Mouse (Mus musculus): Measurements from ENCODE around the gene Txndc2. TPM values are rescaled to one million over a fixed set of nuclear protein-coding genes. Genes with fewer than 3 reads are reported as not detected.

Gene Txndc2
- polyA plus RNA-seq, 1 experiment from 2014 or later, result not detected

DNA sequence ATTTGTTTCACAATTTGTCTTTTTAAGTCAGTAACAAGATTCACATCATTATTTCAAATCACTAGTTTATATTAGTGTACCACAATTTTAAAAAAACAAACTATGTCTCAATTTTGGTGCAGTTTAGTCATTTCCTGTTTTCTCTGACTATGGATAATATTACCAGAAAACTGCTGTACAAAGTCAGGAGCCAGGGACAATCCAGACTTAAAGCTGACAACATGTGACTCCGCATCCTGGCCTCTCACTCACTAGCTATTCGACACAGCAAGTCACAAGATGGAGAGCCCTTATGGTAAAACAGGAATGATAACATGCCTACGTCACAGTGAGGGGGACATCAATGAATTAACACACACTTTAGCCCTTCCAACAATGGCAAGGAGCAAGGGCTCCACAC is 20.7 kb upstream of the Txndc2 start:
- Histone ChIP-seq H3K27ac (ENCODE audit: low read depth, low read length) (no peak overlapping the region), H3K4me2 (replicated peaks; ENCODE audit: low read depth, low read length) (no peak overlapping the region), H3K9me3 (ENCODE audit: control insufficient read depth, low read length) (no peaks in the 10 kb centered on the region), H3K4me3 (ENCODE audit: low read depth, low read length) (no peak overlapping the region), H3K4me1 (replicated peaks; ENCODE audit: control insufficient read depth, insufficient read depth, low read length) (no peaks in the 10 kb centered on the region), H3K36me3 (ENCODE audit: control insufficient read depth, insufficient read depth, low read length) (no peaks in the 10 kb centered on the region), H3K27me3 (ENCODE audit: control insufficient read depth, insufficient read depth, low read length) (no peaks in the 10 kb centered on the region), H3K9ac (ENCODE audit: low read depth, low read length) (no peak overlapping the region)
- 89% methylated on average over 3 of the region's 3 CpGs for WGBS
- ATAC-seq (ENCODE audit: low FRiP score), result no peak
- no peak for DNase-seq (ENCODE audit: low spot score)

DNA sequence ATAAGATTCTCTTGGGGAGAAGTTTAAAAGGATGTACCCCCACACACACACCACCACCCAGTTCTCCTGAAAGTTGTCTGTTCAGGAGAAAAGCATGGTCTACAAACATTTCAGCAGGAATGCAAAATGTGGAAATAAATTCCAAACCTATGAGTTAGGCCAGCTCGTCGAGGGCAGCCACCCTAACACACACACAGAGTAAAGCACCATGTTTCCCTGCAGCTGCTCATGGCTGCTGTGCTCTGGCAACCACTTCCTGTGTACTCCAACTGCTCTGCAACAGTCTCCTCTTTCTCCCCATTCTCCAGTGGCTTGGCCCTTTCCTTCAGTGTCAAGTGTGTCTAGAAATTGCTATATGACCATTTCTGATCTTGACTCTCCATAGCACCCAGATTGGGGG is 16.4 kb upstream of the Txndc2 start:
- DNase-seq (ENCODE audit: low spot score) (no peak), ATAC-seq (ENCODE audit: low FRiP score) (no peak)
- no peaks in the 10 kb centered on the region for H3K27me3 ChIP-seq (ENCODE audit: control insufficient read depth, insufficient read depth, low read length)
- no peaks in the 10 kb centered on the region for H3K9me3 ChIP-seq (ENCODE audit: control insufficient read depth, low read length)
- H3K27ac ChIP-seq (ENCODE audit: low read depth, low read length), result no peak overlapping the region
- H3K4me2 ChIP-seq (replicated peaks; ENCODE audit: low read depth, low read length), result no peak overlapping the region
- no peak overlapping the region for H3K4me3 ChIP-seq (ENCODE audit: low read depth, low read length)
- H3K9ac ChIP-seq (ENCODE audit: low read depth, low read length), result no peak overlapping the region
- H3K36me3 ChIP-seq (ENCODE audit: control insufficient read depth, insufficient read depth, low read length), result no peaks in the 10 kb centered on the region
- no peaks in the 10 kb centered on the region for H3K4me1 ChIP-seq (replicated peaks; ENCODE audit: control insufficient read depth, insufficient read depth, low read length)
- 86% methylated on average over 2 of the region's 2 CpGs for WGBS

DNA sequence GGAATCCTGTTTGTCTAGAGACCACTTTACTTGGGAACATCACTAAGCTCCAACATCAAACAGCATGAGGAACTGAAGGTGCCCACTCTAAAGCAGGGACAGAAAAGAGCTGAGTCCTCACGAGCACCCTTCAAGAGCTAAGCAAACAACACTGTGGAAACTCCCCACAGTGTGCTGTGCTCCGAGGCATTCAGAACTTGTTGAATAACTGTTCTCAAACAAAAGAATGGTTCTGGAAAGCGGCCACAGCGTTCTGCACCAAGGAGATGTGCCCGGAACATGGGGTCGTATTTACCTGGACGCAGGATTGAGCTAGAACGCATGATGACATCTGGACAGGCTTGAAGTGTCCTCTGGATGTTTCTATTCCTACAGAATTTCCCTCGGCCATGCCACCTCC is 16.0 kb upstream of the Txndc2 start:
- H3K9me3 ChIP-seq (ENCODE audit: control insufficient read depth, low read length), result no peaks in the 10 kb centered on the region
- ATAC-seq (ENCODE audit: low FRiP score) (no peak), DNase-seq (ENCODE audit: low spot score) (no peak)
- no peak overlapping the region for H3K4me3 ChIP-seq (ENCODE audit: low read depth, low read length)
- no peaks in the 10 kb centered on the region for H3K27me3 ChIP-seq (ENCODE audit: control insufficient read depth, insufficient read depth, low read length)
- H3K4me2 ChIP-seq (replicated peaks; ENCODE audit: low read depth, low read length), result no peak overlapping the region
- no peak overlapping the region for H3K27ac ChIP-seq (ENCODE audit: low read depth, low read length)
- no peaks in the 10 kb centered on the region for H3K4me1 ChIP-seq (replicated peaks; ENCODE audit: control insufficient read depth, insufficient read depth, low read length)
- WGBS, result 88% methylated on average over 9 of the region's 9 CpGs
- H3K36me3 ChIP-seq (ENCODE audit: control insufficient read depth, insufficient read depth, low read length), result no peaks in the 10 kb centered on the region
- H3K9ac ChIP-seq (ENCODE audit: low read depth, low read length), result no peak overlapping the region

DNA sequence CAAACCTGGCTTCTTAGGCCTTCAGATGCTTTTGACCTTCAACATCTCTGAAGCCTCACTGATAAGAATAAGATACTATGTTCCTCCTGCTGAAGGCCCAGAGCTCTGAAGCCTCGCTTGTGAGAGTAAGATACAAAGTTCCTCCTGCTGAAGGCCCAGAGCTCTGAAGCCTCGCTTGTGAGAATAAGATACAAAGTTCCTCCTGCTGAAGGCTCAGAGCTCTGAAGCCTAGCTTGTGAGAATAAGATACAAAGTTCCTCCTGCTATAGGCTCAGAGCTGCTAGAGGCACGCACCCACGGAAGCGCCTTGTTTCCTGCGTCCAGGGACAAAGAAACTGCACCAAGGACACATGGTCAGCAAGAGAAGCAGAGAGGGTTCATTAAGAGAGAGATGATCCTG is 14.8 kb upstream of the Txndc2 start:
- Histone ChIP-seq H3K27ac (ENCODE audit: low read depth, low read length) (no peak overlapping the region), H3K4me1 (replicated peaks; ENCODE audit: control insufficient read depth, insufficient read depth, low read length) (no peaks in the 10 kb centered on the region), H3K4me2 (replicated peaks; ENCODE audit: low read depth, low read length) (no peak overlapping the region), H3K27me3 (ENCODE audit: control insufficient read depth, insufficient read depth, low read length) (no peaks in the 10 kb centered on the region), H3K4me3 (ENCODE audit: low read depth, low read length) (no peak overlapping the region), H3K36me3 (ENCODE audit: control insufficient read depth, insufficient read depth, low read length) (no peaks in the 10 kb centered on the region), H3K9me3 (ENCODE audit: control insufficient read depth, low read length) (no peaks in the 10 kb centered on the region), H3K9ac (ENCODE audit: low read depth, low read length) (no peak overlapping the region)
- DNase-seq (ENCODE audit: low spot score) (no peak), ATAC-seq (ENCODE audit: low FRiP score) (no peak)
- 94% methylated on average over 6 of the region's 6 CpGs for WGBS

DNA sequence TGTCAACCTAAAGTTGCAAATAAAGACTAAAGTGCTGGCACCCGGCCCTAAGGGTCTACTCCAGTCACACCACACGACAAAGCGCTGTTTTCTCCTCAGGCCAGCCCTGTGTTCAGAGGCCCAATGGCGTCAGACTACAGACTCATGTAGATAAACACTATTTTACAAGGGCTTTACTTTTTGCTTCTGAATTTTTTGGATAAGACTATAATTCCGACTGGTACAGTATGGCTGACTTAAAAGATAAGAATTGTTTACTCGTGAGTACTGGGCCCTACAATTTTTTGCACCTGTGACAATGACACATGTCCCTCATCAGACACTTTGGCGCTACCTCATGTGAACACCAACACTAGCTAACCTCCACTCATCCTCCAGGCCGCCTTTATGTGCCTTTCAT is 14.1 kb upstream of the Txndc2 start:
- 90% methylated on average over 8 of the region's 8 CpGs for WGBS
- DNase-seq (ENCODE audit: low spot score) (no peak), ATAC-seq (ENCODE audit: low FRiP score) (no peak)
- Histone ChIP-seq H3K4me1 (replicated peaks; ENCODE audit: control insufficient read depth, insufficient read depth, low read length) (no peaks in the 10 kb centered on the region), H3K4me3 (ENCODE audit: low read depth, low read length) (no peak overlapping the region), H3K27ac (ENCODE audit: low read depth, low read length) (no peak overlapping the region), H3K4me2 (replicated peaks; ENCODE audit: low read depth, low read length) (no peak overlapping the region), H3K36me3 (ENCODE audit: control insufficient read depth, insufficient read depth, low read length) (no peaks in the 10 kb centered on the region), H3K9me3 (ENCODE audit: control insufficient read depth, low read length) (no peaks in the 10 kb centered on the region), H3K9ac (ENCODE audit: low read depth, low read length) (no peak overlapping the region), H3K27me3 (ENCODE audit: control insufficient read depth, insufficient read depth, low read length) (no peaks in the 10 kb centered on the region)

DNA sequence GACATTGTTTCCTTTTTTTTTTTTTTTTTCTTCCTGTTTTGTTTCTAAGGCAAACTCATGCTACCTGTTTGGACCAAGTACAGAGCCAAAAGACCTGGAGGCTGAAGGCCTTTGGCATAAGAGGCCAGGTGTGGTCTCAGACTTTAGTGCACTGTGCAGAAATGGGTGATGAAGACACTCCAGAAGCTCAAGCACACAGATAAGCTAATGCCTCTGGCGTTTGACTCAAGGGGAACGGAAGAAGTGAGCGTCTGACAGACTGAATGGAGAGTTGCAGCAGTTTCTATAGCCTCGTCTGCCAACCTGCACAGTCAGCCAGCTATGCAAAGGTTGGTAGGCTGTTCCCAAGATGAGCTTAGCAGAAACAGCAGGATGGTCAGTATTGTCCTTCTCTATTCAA is 13.6 kb upstream of the Txndc2 start:
- ATAC-seq (ENCODE audit: low FRiP score) (no peak), DNase-seq (ENCODE audit: low spot score) (no peak)
- H3K36me3 ChIP-seq (ENCODE audit: control insufficient read depth, insufficient read depth, low read length), result no peaks in the 10 kb centered on the region
- no peak overlapping the region for H3K9ac ChIP-seq (ENCODE audit: low read depth, low read length)
- H3K27me3 ChIP-seq (ENCODE audit: control insufficient read depth, insufficient read depth, low read length), result no peaks in the 10 kb centered on the region
- no peaks in the 10 kb centered on the region for H3K9me3 ChIP-seq (ENCODE audit: control insufficient read depth, low read length)
- no peak overlapping the region for H3K4me3 ChIP-seq (ENCODE audit: low read depth, low read length)
- H3K4me2 ChIP-seq (replicated peaks; ENCODE audit: low read depth, low read length), result no peak overlapping the region
- WGBS, result 82% methylated on average over 4 of the region's 4 CpGs
- no peak overlapping the region for H3K27ac ChIP-seq (ENCODE audit: low read depth, low read length)
- H3K4me1 ChIP-seq (replicated peaks; ENCODE audit: control insufficient read depth, insufficient read depth, low read length), result no peaks in the 10 kb centered on the region

DNA sequence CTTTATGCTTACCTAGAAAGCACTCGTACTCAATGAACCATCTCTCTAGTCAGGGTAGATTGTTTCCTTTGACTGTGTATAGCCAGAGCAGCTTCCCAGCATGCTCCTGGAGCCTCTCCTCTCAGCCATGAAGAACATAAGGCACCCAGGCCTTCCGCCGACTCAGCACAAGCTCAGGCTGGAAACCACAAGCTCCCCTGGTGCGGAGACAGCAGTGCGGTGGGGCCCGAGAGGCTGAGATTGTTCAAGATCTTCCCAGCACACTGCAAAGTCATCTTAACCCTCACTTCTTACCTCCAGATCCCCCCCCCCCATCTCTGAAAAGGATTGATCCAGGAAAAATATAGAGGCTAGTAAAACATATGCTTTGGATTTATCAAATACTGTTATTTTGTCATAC is 8.6 kb upstream of the Txndc2 start:
- H3K4me1 ChIP-seq (replicated peaks; ENCODE audit: control insufficient read depth, insufficient read depth, low read length), result no peaks in the 10 kb centered on the region
- no peak overlapping the region for H3K4me2 ChIP-seq (replicated peaks; ENCODE audit: low read depth, low read length)
- H3K4me3 ChIP-seq (ENCODE audit: low read depth, low read length), result no peak overlapping the region
- DNase-seq (ENCODE audit: low spot score) (no peak), ATAC-seq (ENCODE audit: low FRiP score) (no peak)
- no peak overlapping the region for H3K27ac ChIP-seq (ENCODE audit: low read depth, low read length)
- WGBS, result 87% methylated on average over 6 of the region's 6 CpGs
- no peaks in the 10 kb centered on the region for H3K36me3 ChIP-seq (ENCODE audit: control insufficient read depth, insufficient read depth, low read length)
- no peaks in the 10 kb centered on the region for H3K9me3 ChIP-seq (ENCODE audit: control insufficient read depth, low read length)
- H3K27me3 ChIP-seq (ENCODE audit: control insufficient read depth, insufficient read depth, low read length), result no peaks in the 10 kb centered on the region
- H3K9ac ChIP-seq (ENCODE audit: low read depth, low read length), result no peak overlapping the region

DNA sequence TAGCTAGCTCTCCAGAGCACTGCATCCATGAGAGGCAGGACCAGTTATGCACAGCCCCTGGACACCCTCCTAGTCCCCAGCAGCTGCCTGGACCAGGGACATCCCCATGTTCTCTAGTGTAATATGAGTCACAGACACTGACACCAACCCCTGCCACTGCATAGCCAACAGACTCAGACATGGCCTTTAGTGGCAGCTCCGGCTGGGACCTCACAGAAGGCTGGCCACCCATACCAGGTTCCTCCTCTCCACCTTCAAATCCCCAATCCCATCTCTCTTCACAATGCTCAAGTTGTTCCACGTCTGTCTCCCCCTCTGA is 7.2 kb upstream of the Txndc2 start:
- 94% methylated on average over 2 of the region's 2 CpGs for WGBS
- no peaks in the 10 kb centered on the region for H3K4me1 ChIP-seq (replicated peaks; ENCODE audit: control insufficient read depth, insufficient read depth, low read length)
- no peak for DNase-seq (ENCODE audit: low spot score)
- H3K27ac ChIP-seq (ENCODE audit: low read depth, low read length), result no peak overlapping the region
- H3K4me3 ChIP-seq (ENCODE audit: low read depth, low read length), result no peak overlapping the region
- H3K4me2 ChIP-seq (replicated peaks; ENCODE audit: low read depth, low read length), result no peak overlapping the region
- no peak overlapping the region for H3K9ac ChIP-seq (ENCODE audit: low read depth, low read length)
- ATAC-seq (ENCODE audit: low FRiP score), result no peak
- no peaks in the 10 kb centered on the region for H3K27me3 ChIP-seq (ENCODE audit: control insufficient read depth, insufficient read depth, low read length)
- H3K9me3 ChIP-seq (ENCODE audit: control insufficient read depth, low read length), result no peaks in the 10 kb centered on the region
- no peaks in the 10 kb centered on the region for H3K36me3 ChIP-seq (ENCODE audit: control insufficient read depth, insufficient read depth, low read length)

DNA sequence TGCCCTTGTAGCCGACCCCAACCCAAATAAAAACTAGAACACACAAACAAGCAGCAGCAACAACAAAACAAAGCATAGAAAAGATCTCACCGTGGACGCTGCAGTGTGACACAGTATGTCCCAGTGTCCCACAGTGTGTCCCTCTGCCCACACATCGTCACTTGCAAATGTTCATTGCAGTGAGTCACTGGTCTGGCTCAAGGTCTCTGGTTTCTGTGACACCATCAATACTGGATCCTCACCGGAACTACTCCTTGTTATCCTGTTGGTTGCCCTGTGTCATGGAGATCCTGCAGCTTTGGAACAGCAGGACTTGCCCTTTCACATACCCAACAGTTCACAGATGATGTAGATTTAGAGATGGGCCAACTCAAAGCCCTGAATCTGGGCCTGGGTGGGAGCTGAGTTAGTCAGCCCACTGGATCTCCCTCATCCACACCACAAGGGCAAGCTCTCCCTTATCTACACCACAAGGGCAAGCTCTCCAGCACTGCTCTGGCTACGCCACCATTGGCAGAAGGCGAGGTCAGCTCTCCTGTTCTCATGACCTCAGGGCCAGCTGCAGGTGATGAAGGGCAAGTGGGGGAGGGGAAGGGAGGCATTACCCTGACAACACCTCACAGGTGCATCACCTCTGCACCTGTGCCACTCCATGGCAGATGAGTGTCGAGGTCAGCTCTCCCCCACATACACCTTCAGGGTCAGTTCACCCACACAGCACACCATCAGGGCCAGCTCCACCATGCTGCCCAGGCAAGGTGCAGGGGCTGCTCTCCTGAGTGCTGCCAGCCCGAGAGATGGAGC is 6.6 kb upstream of the Txndc2 start:
- H3K27ac ChIP-seq (ENCODE audit: low read depth, low read length), result no peak overlapping the region
- no peak overlapping the region for H3K4me2 ChIP-seq (replicated peaks; ENCODE audit: low read depth, low read length)
- H3K9ac ChIP-seq (ENCODE audit: low read depth, low read length), result no peak overlapping the region
- no peak overlapping the region for H3K4me3 ChIP-seq (ENCODE audit: low read depth, low read length)
- WGBS, result 82% methylated on average over 9 of the region's 9 CpGs
- no peaks in the 10 kb centered on the region for H3K4me1 ChIP-seq (replicated peaks; ENCODE audit: control insufficient read depth, insufficient read depth, low read length)
- H3K27me3 ChIP-seq (ENCODE audit: control insufficient read depth, insufficient read depth, low read length), result no peaks in the 10 kb centered on the region
- no peaks in the 10 kb centered on the region for H3K9me3 ChIP-seq (ENCODE audit: control insufficient read depth, low read length)
- ATAC-seq (ENCODE audit: low FRiP score) (no peak), DNase-seq (ENCODE audit: low spot score) (no peak)
- no peaks in the 10 kb centered on the region for H3K36me3 ChIP-seq (ENCODE audit: control insufficient read depth, insufficient read depth, low read length)

Measured in hindbrain, embryonic 11.5 days (tissue).